Mouse (Mus musculus): ENCODE data around the gene Baz2b.

DNA sequence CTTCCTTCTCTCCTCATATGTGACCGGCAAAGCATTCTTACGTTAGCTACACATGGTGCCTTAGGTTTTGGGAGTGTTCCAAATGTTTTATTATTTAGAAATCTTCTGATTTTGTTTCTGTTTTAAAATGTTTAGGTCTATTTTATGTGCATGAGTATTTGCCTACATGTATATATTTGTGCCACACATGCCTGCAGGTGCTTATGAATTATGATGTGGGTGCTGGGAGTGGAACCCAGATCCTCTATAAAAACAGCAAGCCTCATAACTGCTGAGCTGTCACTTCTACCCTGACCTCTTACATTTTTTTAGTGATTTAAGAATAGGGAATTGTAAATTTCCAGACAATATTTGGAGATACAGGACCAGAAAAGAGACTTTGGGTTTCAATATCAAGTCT is 12.3 kb upstream of the Baz2b start:
- TF ChIP-seq NELFE (IDR thresholded peaks at IDR 0.05; ENCODE audit: low read depth, low read length) (no peak), POLR2A (IDR thresholded peaks at IDR 0.05; ENCODE audit: control insufficient read depth in 1 of 2, insufficient read depth in 1 of 2, low read depth in 1 of 2, low read length in 2 of 2, poor library complexity in 1 of 2) (no peak)
